Mouse (Mus musculus): ENCODE data around the gene Ost4. TPM values are rescaled to one million over a fixed set of nuclear protein-coding genes. Genes with fewer than 3 reads are reported as not detected.
A peak's percentile ranks its signal among the peaks of the same experiment; 100 is the strongest.

Ost4 gene
- total RNA-seq, 4 experiments from 2014 or later: 78.4 to 104 (median 90.6) TPM

DNA sequence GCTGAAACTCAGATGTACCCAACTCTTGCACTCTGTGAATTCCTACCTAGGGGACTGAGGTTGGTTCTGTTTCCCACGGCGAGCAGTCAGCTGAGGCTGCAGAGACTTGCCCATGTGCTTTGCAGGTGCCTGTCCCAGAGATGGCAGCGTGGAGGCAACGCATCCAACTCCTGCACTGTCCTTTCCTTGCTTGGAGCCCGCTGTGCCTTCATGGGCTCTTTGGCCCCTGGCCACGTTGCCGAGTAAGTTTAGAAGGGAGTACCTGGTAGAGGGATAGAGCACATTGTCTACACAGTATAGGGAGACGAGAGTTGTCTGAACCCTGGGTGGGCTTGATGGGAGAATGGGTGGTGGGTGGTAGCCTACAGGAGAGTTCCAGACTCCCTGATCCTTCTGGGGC is 17.0 kb upstream of the Ost4 start:
- no peak for DNase-seq (ENCODE audit: low spot score in 2 of 2)

DNA sequence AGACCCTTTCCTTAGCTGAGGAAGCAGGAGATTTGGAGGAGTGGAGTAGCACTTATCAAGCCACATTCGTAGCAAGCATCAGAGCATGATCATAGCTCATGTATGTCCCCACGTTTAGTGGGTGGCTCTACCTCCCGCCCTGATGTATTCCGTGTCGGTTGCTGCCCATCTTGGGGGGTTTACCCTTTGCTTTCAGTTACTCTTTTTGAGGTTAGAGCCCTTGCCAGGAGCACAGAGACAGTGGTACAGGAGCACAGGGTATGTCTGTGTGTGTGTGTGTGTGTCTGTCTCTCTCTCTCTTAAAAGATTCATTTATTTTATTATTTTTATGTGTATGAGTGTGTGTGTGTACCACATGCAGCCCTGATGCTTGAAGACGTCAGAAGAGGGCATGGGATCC is 15.5 kb upstream of the Ost4 start:
- DNase-seq (ENCODE audit: low spot score in 2 of 2): no peak

DNA sequence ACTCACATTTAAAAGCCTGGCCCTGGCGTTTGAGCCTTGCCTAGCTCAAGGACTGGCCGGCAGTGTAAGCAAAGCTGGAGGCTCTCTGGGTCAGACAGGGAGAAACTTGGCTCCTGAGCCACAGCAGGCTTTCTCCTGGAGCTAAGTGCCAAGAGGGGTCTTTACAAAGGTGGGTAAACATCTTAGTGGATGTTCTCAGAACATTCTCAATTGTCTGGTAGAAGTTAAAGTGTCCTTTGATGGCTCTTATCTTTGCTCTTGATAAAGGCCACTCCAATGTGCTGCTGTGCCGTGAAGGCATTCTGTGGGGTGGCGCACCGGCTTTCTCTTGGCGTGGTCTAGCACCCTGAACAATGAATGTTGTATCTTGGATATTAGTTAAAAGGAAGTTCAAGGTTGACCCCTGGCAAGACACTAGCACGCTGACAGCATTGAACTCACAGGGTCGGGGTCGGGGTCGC is 15.0 kb upstream of the Ost4 start:
- DNase-seq (ENCODE audit: low spot score in 2 of 2): no peak

DNA sequence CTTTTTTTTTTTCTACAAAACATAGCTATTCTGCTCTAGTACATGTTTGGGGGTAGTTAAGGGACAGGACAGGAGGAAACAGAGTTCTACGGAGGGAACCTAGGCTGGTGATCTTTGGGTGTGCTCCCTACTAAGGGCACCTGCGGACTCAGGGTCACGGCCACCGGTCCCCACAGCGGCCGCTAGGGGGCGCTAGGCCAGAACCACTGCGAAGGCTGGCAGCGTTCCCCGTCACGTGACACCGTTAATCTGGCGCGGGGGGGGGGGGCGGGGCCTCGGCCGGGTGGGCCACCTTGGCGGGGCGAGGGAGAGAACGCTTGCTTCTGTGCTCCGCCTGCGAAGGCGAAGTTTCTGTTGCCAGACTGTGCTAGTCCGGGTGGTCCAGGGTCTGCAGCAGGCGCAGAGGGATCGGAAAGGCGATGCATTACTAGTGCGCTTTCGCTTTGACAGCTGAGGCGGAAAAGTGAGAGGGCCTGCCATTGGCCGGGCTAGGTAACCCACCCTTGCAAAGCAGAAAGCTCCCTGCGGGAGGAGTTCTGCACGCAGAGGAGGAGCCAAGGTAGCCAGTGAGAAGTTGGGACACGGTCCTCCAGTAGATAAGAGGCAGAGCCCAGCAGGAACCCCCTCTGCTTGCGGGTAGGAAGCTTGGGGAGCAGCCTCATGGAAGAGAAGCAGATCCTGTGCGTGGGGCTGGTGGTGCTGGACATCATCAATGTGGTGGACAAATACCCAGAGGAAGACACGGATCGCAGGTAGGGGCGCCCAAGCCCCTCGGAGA is 13.9 kb upstream of the Ost4 start, which contains the start of gene Khk:
Gene Khk, plus strand, starts transcription at position 176 of the 778 bp plus-strand sequence.
- peak; percentile 71 to 86 for DNase-seq (ENCODE audit: low spot score in 2 of 2)

DNA sequence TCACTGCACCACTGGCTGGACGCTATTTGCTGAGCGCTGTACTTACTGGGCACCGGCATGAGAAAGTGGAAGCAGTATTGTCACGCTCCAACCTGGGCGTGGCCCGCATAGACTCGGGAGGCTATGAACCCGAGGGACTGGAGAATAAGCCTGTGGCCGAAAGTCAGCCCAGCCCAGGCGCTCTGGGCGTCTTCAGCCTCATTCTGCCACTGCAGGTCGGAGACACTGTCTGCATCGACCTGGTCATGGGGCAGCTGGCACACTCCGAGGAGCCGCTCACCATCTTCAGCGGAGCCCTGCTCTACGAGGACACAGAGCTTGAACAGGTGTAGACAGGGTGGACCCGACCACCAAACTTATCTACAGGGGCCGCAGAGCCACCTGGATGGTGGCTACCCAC is 13.0 kb upstream of the Ost4 start:
- DNase-seq (ENCODE audit: low spot score in 2 of 2): no peak

DNA sequence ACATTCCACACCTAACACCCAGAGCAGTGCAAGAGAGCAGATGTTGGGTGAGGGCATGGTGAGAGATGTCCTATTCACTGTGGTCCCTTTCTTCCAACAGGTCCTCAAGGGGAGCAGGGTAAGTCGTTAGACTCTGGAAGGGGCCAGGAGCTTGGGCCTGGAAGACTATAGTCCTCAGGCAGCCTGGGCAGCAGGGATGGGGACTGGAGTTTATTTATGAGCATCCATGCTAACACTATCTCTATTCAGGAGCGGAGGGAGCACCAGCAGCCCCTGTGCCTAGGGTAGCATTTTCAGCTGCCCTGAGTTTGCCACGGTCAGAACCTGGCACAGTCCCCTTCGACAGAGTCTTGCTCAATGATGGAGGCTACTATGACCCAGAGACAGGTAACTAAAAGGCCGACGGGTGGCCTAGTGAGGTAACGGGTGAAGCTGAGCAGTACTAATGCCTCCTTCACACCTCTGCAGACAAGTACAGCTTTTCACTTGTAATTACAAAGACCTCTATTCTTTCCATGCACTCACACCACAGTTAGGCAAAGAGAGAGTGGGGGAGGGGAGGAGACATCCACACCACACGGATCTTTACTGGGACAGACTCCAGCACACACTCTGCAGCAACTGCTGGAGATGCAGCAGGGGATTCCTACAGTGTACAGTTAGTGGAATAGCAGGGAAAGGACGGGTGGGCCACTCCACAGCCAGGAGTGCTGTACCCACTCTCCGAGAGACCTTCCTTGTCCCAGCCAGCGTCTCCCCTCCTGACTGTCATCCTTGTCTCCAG is 12.4 kb upstream of the Ost4 start:
- no peak for DNase-seq (ENCODE audit: low spot score in 2 of 2)

DNA sequence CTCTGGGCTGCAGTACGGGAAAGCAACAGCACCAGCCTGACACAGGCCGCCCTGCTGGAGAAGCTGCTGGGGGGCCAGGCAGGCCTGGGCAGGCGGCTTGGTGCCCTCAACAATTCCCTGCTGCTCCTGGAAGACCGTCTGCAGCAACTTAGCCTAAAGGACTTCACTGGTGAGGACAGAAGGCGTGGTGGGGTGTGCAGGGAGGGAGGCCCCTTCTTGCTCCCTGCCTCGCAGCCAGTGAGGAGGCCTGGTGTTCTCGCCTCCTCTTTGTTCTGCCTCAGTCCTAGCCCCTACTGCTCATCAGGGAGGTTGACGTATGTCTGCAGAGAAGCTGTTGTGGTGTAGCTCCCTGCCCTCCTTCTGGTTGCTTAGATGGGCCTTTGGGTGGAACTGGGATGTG is 11.1 kb upstream of the Ost4 start:
- no peak for DNase-seq (ENCODE audit: low spot score in 2 of 2)

DNA sequence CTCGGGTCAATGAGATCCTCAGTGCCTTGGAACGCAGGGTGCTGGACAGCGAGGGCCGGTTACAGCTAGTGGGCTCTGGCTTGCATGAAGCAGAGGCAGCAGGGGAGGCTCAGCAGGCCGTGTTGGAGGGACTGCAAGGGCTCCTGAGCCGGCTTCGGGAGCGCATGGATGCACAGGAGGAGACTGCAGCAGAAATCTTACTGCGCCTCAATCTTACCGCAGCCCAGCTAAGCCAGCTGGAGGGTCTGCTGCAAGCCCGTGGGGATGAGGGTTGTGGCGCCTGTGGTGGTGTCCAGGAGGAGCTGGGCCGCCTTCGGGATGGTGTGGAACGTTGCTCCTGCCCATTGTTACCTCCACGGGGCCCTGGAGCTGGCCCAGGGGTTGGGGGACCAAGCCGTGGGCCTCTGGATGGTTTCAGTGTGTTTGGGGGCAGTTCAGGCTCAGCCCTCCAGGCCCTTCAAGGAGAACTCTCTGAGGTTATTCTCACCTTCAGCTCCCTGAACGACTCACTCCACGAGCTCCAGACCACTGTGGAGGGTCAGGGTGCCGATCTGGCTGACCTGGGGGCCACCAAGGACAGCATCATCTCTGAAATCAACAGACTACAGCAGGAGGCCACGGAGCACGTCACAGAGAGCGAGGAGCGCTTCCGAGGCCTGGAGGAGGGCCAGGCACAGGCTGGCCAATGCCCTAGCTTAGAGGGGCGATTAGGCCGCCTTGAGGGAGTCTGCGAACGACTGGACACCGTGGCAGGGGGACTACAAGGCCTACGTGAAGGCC is 10.5 kb upstream of the Ost4 start:
- DNase-seq (ENCODE audit: low spot score in 2 of 2): no peak

DNA sequence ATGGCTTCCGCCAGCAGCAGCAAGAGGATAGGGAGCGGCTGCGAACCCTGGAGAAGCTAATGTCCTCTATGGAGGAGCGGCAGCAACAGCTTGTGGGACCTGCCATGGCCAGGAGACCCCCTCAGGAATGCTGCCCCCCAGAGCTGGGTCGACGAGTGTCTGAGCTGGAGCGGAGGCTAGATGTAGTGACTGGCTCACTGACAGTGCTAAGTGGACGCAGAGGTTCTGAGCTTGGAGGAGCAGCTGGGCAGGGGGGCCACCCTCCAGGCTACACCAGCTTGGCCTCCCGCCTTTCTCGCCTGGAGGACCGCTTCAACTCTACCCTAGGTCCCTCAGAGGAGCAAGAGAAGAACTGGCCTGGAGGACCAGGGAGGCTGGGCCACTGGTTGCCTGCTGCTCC is 9.8 kb upstream of the Ost4 start:
- DNase-seq (ENCODE audit: low spot score in 2 of 2): no peak

DNA sequence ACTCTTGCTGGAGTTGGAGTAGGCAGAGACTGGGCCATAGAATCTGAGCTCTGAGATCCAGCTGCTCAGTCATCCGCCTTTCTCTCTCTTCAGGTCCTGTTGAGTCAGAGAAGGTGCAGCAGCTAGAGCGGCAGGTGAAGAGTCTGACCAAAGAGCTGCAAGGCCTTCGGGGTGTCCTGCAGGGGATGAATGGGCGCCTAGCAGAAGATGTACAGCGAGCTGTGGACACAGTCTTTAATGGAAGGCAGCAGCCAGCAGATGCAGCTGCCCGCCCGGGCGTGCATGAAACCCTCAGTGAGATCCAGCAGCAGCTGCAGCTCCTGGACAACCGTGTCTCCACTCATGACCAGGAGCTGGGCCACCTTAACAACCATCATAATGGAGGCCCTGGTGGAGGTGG is 9.3 kb upstream of the Ost4 start:
- DNase-seq (ENCODE audit: low spot score in 2 of 2): no peak

DNA sequence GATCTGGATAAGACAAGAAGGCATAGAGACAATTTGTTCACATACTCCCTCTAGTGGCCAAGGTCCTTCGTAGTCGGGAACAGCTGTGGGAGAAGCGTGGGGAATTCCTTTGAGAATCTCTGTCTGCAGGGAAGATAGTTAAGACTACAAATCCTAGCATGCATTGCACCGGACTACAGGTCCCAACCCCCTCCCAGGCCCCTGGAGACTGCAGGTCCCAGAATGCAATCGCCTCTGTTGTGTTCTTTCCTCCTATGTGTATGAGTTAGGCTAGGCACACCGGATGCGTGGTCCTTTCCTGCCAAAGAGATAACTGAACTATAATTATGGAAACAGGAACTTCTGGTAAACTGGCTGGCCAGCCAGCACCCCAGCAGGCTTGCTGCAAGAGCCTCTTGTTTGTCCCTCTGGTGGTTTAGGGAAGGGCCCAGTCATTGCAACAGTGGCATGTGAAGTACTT is 8.4 kb upstream of the Ost4 start:
- peak; percentile 91 to 93 for DNase-seq (ENCODE audit: low spot score in 2 of 2)

DNA sequence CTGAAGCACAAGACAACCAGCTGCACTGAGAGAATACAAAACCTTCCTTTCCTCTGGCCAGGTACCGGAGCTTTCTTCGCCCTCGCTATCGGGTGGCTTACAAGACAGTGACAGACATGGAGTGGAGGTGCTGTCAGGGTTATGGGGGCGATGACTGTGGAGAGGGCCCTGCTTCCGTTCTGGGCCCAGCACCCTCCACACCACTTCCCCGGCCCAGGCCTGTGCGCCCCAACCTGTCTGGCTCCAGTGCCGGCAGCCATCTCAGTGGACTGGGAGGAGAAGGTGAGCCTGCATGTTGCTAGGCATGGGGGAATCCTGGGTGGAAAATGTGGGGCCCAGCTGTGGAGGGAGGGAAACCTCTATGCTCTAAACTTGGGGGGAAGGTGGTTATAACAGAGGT is 7.9 kb upstream of the Ost4 start:
- no peak for DNase-seq (ENCODE audit: low spot score in 2 of 2)

DNA sequence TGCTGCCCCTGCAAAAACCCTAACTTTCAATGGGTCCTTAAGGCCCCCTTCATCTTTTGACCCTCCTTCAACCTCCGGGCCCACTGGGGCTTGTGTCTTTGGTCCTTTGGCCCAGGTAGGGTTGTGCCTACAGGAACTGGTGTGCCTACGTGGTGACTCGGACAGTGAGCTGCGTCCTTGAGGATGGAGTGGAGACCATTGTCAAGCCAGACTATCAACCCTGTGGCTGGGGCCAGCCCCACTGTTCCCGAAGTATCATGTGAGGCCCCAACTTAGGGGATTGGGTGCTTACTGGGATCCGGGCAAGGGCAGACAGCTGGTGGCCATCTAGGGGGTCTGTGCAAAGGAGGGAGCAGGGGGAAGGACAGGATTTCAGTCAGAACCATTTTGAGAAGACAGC is 7.3 kb upstream of the Ost4 start:
- DNase-seq (ENCODE audit: low spot score in 2 of 2): no peak

DNA sequence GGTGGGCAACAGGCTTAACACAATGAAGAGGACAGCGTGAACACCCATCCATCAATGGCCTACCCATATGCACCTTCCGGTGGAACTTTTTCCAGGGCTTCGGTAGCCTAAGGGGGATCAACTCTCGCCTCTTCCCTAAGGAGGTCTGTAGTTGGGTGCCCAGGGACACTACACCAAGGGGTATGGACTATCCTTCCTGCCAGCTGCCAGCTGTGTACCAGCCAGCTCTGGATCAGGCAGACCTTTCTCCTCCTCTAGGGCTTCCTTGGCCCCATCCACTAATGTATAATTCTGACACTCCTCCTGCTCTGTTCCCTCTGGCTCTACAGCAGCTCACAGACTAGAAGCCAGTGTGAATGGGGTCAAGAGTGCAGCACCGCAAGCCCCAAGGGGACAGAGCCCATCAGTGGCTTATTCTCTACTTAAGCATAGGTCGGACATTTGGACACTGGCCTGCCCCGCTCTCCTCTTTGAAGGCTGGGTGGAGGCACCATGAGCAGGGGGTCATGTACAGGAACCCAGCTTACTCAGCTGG is 6.6 kb upstream of the Ost4 start:
- no peak for DNase-seq (ENCODE audit: low spot score in 2 of 2)

DNA sequence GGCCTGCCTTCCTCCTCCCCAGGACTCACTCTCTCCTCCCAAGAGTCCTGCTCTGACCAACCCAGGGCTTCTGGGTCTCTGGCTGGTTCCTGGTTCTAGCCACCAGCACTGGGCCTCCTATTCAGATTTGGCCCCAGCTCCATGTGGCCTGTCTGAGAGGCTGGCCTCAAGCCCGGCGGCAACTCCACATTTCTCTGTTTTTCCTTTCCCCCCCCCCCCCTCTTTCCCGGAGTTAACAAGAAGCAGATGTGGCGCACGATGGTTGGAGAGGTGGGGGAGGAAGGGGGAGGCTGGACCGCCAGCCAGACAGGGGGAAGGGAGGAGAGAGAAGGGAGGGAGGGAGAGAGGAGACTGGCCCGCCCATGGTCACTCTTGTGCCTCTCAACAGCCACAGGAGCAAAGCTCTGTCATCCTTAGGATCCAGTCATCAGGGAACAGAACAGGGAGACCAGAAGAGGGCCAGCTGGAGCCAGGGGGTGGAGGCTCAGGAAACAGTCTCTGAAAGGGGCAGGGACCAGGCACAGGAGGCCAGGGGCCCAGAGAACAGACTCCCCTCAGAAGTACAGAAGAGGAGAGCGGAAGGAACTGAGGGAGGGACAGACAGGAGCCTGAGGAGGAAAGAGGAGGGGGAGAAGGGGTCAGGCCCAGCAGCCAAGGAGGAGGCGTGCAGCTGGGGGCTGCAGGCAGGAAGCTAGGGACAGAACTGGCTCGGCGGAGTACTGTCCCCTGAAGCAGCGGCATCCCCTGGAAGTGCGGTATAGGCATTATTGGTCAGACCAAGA is 5.7 kb upstream of the Ost4 start, which contains the start of gene Emilin1:
Gene Emilin1, plus strand, starts transcription at position 343 of the 782 bp plus-strand sequence.
- no peak for DNase-seq (ENCODE audit: low spot score in 2 of 2)

DNA sequence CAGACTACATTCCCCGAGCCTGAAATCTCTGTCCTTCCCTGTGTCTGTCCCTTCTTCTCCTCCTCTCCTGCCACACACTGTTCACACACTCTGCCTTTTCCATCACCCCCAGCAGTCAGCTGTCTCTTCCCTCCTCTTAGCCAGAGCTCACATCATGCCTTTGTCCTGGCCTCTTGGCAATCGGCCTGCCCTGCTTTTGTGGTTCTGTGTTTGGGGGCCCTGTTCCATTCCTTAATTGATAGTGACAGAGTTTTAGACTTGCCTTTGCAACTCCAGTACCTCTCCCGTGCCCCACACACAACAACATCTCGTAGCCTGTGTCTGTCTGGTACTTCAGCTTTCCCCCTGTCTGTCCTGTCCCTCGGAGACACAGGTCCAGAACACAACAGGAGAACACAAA is 4.6 kb upstream of the Ost4 start:
- DNase-seq (ENCODE audit: low spot score in 2 of 2): no peak

DNA sequence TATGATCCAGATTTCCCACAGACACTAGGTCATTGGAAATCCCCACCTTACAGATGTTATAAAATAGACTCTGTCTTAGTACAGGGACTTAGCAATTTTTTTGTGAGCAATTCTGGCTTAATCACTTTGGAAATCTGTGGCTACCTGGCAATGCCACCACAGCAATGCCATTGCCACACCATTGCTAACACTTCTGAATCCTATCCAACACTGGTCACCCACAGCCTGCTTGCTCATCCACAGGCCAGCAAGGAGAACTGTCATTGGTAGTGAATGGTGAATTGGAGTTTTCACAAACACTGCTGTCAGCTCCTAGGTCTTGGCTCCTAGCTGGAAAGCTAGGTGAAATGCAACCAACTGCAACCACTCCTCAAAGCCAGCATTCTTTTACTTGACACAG is 2.9 kb upstream of the Ost4 start:
- DNase-seq (ENCODE audit: low spot score in 2 of 2): no peak

DNA sequence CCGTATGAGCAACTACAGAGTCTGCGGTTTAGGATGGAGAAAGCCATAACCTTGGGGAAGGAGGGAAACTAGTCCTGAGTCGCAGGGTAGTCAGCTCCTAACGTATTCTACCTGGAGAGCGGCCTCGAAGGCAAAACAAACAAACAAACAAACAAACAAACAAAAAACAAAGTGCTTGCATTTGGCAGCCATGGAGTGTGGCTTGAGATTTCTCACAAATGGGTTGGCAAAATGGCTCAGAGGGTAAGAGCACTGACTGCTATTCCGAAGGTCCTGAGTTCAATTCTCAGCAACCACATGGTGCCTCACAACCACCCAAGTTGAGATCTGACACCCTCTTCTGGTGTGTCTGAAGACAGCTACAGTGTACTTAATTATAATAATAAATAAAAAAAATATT is 2.3 kb upstream of the Ost4 start:
- no peak for DNase-seq (ENCODE audit: low spot score in 2 of 2)

DNA sequence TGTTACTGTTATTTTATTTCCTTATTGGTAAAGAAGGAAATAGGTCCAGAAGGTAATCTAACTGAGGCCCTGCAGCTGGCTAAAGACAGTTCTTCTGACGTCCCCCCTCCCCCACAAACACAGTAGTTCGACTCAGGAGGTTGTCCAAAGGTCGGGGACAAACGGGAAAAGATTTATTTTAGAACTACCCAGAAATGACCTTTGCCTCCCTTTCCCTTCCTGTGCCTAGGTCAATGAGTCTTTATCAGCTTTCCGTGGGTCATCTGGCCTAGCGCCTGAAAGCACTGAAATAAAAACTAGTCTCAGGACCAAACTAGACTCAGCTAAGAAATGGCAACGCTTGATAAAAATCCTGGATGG is 1.7 kb upstream of the Ost4 start:
- DNase-seq (ENCODE audit: low spot score in 2 of 2): no peak

DNA sequence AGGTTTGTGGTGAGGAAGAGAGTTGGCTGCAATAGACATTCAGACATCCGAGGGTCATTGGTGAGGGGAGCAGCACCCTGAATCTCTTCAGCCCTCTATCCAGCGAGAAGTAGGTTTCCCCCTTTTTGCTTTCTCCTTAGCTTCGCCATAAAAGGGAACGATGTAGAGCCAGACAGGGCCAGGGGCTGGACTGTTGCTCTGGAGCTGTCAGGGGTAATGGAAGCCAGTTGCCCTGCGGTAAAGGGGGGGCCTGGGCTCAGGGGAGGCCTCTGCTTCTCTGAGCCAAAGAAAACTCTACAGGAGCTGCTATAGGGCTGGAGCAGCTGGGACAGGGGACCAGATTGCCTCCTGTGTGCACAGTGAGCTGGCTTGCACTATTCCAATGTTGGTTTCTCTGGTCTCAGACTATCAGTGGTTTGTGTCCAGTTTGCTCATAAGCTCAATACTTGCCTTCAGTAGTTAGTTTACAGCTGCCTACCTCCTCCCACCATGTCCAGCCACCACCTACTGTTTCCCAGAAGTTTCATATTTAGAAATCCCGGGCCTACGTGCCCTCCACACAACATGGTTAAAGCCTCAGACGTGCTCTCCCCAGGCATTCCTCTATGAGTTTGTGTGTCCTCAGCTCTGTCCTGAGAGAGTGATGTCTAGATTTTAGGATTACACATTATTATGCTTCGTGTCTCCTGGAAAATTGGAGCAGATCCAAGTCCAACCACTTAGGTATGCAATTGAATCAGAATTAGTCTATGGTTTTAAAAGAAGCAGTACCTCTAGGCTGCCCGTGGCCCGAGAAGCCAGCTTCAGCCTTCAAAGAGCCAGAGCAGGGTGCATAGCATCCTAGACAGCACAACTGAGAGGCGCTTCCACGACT is 1.1 kb upstream of the Ost4 start:
- DNase-seq (ENCODE audit: low spot score in 2 of 2): no peak

All from layer of hippocampus, adult 8-10 months (tissue).